Comparison of ENCODE assay signal across 9 mouse cellular contexts in genomic region chr12:76318282-76319212, GRCm38 (mm10). TPM values are rescaled to one million over a fixed set of nuclear protein-coding genes. Genes with fewer than 3 reads are reported as not detected.
DNase-seq lines count a peak whose midpoint lies in the region; ATAC-seq lines count a peak whose summit lies in the region.
"Had no signal": no experiment of that assay in that cellular context is flagged by ENCODE, and none has a peak within 500 bp of the region (broad histone marks: within the 10 kb centered on the region; RNA-seq: fewer than 3 reads in every experiment).

No protein-coding gene starts in this region.

- H3K4me3 ChIP-seq in midbrain, embryonic 10.5 days: no peak overlapping the region; the same call in 1 of the 2 replicates
- H3K4me3 ChIP-seq in midbrain, embryonic 14.5 days (replicated peaks; ENCODE audit: low read depth, low read length): no peak overlapping the region
- H3K4me3 ChIP-seq in stomach, embryonic 16.5 days (replicated peaks; ENCODE audit: low read length): no peak overlapping the region
- H3K4me3 ChIP-seq in forebrain, embryonic 15.5 days: no peak overlapping the region

- peaks cover 74% of the 10 kb centered on the region for H3K36me3 ChIP-seq in midbrain, embryonic 10.5 days
- peaks cover 30% of the 10 kb centered on the region for H3K36me3 ChIP-seq in midbrain, embryonic 14.5 days (ENCODE audit: control insufficient read depth, insufficient read depth, low read length)
- 0 out of 2 replicates have a peak, but pooled peaks cover 5% of the 10 kb centered on the region for H3K36me3 ChIP-seq in stomach, embryonic 16.5 days (ENCODE audit: control insufficient read depth, insufficient read depth, low read length)
- H3K36me3 ChIP-seq in forebrain, embryonic 15.5 days: peaks cover 6% of the 10 kb centered on the region; the same call in 1 of the 2 replicates

- H3K4me1 ChIP-seq in midbrain, embryonic 10.5 days: no peaks in the 10 kb centered on the region
- H3K4me1 ChIP-seq in midbrain, embryonic 14.5 days (ENCODE audit: control insufficient read depth, insufficient read depth, low read length): no peaks in the 10 kb centered on the region
- H3K4me1 ChIP-seq in stomach, embryonic 16.5 days (ENCODE audit: control insufficient read depth, insufficient read depth, low read length): peaks cover 10% of the 10 kb centered on the region; the same call in 1 of the 2 replicates
- no peaks in the 10 kb centered on the region for H3K4me1 ChIP-seq in forebrain, embryonic 15.5 days

- no peak overlapping the region for H3K4me2 ChIP-seq in midbrain, embryonic 14.5 days (ENCODE audit: low read length)
- 0 out of 2 replicates have a peak overlapping the region, but pooled peaks have one; percentile 9 for H3K4me2 ChIP-seq in stomach, embryonic 16.5 days (ENCODE audit: low read depth, low read length)
- H3K4me2 ChIP-seq in forebrain, embryonic 15.5 days (replicated peaks): no peak overlapping the region

- H3K27me3 ChIP-seq in midbrain, embryonic 10.5 days (ENCODE audit: low read depth, poor library complexity, severe bottlenecking): no peaks in the 10 kb centered on the region
- H3K27me3 ChIP-seq in midbrain, embryonic 14.5 days (ENCODE audit: control insufficient read depth, insufficient read depth, low read length): no peaks in the 10 kb centered on the region
- no peaks in the 10 kb centered on the region for H3K27me3 ChIP-seq in stomach, embryonic 16.5 days (ENCODE audit: control insufficient read depth, insufficient read depth, low read length)
- no peaks in the 10 kb centered on the region for H3K27me3 ChIP-seq in forebrain, embryonic 15.5 days

- 76% methylated on average over 9 of the region's 9 CpGs for WGBS in midbrain, embryonic 10.5 days
- WGBS in midbrain, embryonic 14.5 days: 80% methylated on average over 9 of the region's 9 CpGs
- WGBS in stomach, embryonic 16.5 days: 17% methylated on average over 9 of the region's 9 CpGs
- 75% methylated on average over 9 of the region's 9 CpGs for WGBS in forebrain, embryonic 15.5 days

- H3K27ac ChIP-seq in midbrain, embryonic 10.5 days (replicated peaks): peak overlapping the region; percentile 30
- H3K27ac ChIP-seq in midbrain, embryonic 14.5 days (replicated peaks; ENCODE audit: low read depth, low read length): no peak overlapping the region
- H3K27ac ChIP-seq in stomach, embryonic 16.5 days (ENCODE audit: low read length): peak overlapping the region; percentile 75
- no peak overlapping the region for H3K27ac ChIP-seq in forebrain, embryonic 15.5 days (replicated peaks)

- no peak overlapping the region for H3K9ac ChIP-seq in midbrain, embryonic 14.5 days (replicated peaks; ENCODE audit: low read length)
- H3K9ac ChIP-seq in stomach, embryonic 16.5 days (ENCODE audit: low read length): peak overlapping the region; percentile 23; the same call in 1 of the 2 replicates
- H3K9ac ChIP-seq in forebrain, embryonic 15.5 days (replicated peaks): no peak overlapping the region

- DNase-seq in midbrain, embryonic 10.5 days (ENCODE audit: low spot score): no peak
- DNase-seq in midbrain, embryonic 14.5 days: no peak
- DNase-seq in lung, postnatal 10 days: peak; percentile 55
- DNase-seq in thymus, postnatal 10 days (ENCODE audit: low spot score in 2 of 2): no peak
- DNase-seq: kidney, adult 18-20 months had no signal

- no peaks in the 10 kb centered on the region for H3K9me3 ChIP-seq in midbrain, embryonic 10.5 days (replicated peaks)
- H3K9me3 ChIP-seq in midbrain, embryonic 14.5 days (ENCODE audit: control insufficient read depth, low read length): no peaks in the 10 kb centered on the region
- H3K9me3 ChIP-seq in stomach, embryonic 16.5 days (replicated peaks; ENCODE audit: control insufficient read depth, low read length): no peaks in the 10 kb centered on the region
- no peaks in the 10 kb centered on the region for H3K9me3 ChIP-seq in forebrain, embryonic 15.5 days

- ATAC-seq in midbrain, embryonic 14.5 days (ENCODE audit: low FRiP score, low TSS enrichment): no peak
- peak; percentile 89 for ATAC-seq in erythroid progenitor cell, adult 5-6 weeks (replicated peaks; ENCODE audit: low FRiP score, poor library complexity, severe bottlenecking)
- peak; percentile 65 for ATAC-seq in stomach, embryonic 16.5 days (ENCODE audit: insufficient read depth, low FRiP score)
- no peak for ATAC-seq in CD4-positive, CD25-positive, alpha-beta regulatory T cell, adult 4 months
- no peak for ATAC-seq in forebrain, embryonic 15.5 days (replicated peaks)

RNA-seq across cellular contexts. Expression of gene Akap5, which starts 6.1 kb away (rescaled TPM):
- polyA plus RNA-seq in midbrain, embryonic 10.5 days (2016; fragmentation: Nextera tagmentation; extraction: Ambion mirVana): 2.5 and 4.7 TPM in 2 replicates
- 8.7 and 8.8 TPM in 2 replicates for polyA plus RNA-seq in midbrain, embryonic 14.5 days (2014; fragmentation: Nextera tagmentation; extraction: Ambion mirVana)
- not detected in 2 replicates for total RNA-seq in erythroid progenitor cell, adult 5-6 weeks (2015; ENCODE audit: low replicate concordance)
- total RNA-seq in erythroid progenitor cell, adult 5-6 weeks (2017; ENCODE audit: low replicate concordance): 0.26 TPM in 1 of 2 replicates, not detected in the other
- 4.8 TPM in 2 replicates for polyA plus RNA-seq in stomach, embryonic 16.5 days (2015; fragmentation: Nextera tagmentation; extraction: Ambion mirVana)
- polyA plus RNA-seq in CD4-positive, CD25-positive, alpha-beta regulatory T cell, adult 4 months (2017; shearing (Covaris generic)): 1 to 10 TPM; 3.3 to 3.8 TPM
- polyA plus RNA-seq in forebrain, embryonic 15.5 days (2015; fragmentation: Nextera tagmentation; extraction: Ambion mirVana): 7.3 and 7.4 TPM in 2 replicates

RNA-seq across cellular contexts. Expression of gene Zbtb25, which starts 50.9 kb away (rescaled TPM):
- polyA plus RNA-seq in midbrain, embryonic 10.5 days (2016; fragmentation: Nextera tagmentation; extraction: Ambion mirVana): 18.2 and 19.0 TPM in 2 replicates
- 17.0 and 18.2 TPM in 2 replicates for polyA plus RNA-seq in midbrain, embryonic 14.5 days (2014; fragmentation: Nextera tagmentation; extraction: Ambion mirVana)
- 11.9 and 43.6 TPM in 2 replicates for total RNA-seq in erythroid progenitor cell, adult 5-6 weeks (2015; ENCODE audit: low replicate concordance)
- 4.0 and 8.6 TPM in 2 replicates for total RNA-seq in erythroid progenitor cell, adult 5-6 weeks (2017; ENCODE audit: low replicate concordance)
- polyA plus RNA-seq in stomach, embryonic 16.5 days (2015; fragmentation: Nextera tagmentation; extraction: Ambion mirVana): 11.0 and 12.0 TPM in 2 replicates
- 10 to 100 TPM; 12.7 to 13.8 TPM for polyA plus RNA-seq in CD4-positive, CD25-positive, alpha-beta regulatory T cell, adult 4 months (2017; shearing (Covaris generic))
- 16.2 and 19.0 TPM in 2 replicates for polyA plus RNA-seq in forebrain, embryonic 15.5 days (2015; fragmentation: Nextera tagmentation; extraction: Ambion mirVana)

RNA-seq across cellular contexts. Expression of gene Zbtb1, which starts 51.5 kb away (rescaled TPM):
- 7.2 and 7.9 TPM in 2 replicates for polyA plus RNA-seq in midbrain, embryonic 10.5 days (2016; fragmentation: Nextera tagmentation; extraction: Ambion mirVana)
- polyA plus RNA-seq in midbrain, embryonic 14.5 days (2014; fragmentation: Nextera tagmentation; extraction: Ambion mirVana): 3.2 and 4.2 TPM in 2 replicates
- 9.7 and 10.9 TPM in 2 replicates for total RNA-seq in erythroid progenitor cell, adult 5-6 weeks (2015; ENCODE audit: low replicate concordance)
- total RNA-seq in erythroid progenitor cell, adult 5-6 weeks (2017; ENCODE audit: low replicate concordance): 8.6 and 9.5 TPM in 2 replicates
- 8.4 and 8.7 TPM in 2 replicates for polyA plus RNA-seq in stomach, embryonic 16.5 days (2015; fragmentation: Nextera tagmentation; extraction: Ambion mirVana)
- 10 to 100 TPM; 21.2 to 22.4 TPM for polyA plus RNA-seq in CD4-positive, CD25-positive, alpha-beta regulatory T cell, adult 4 months (2017; shearing (Covaris generic))
- 4.5 TPM in 2 replicates for polyA plus RNA-seq in forebrain, embryonic 15.5 days (2015; fragmentation: Nextera tagmentation; extraction: Ambion mirVana)

Comparison
In these comparisons a context has a peak if more than half of its experiments do, and no peak if none do; other contexts are left out.
1. H3K27ac ChIP-seq: peak in midbrain, embryonic 10.5 days (single experiment) and stomach, embryonic 16.5 days (single experiment); none in midbrain, embryonic 14.5 days (single experiment) and forebrain, embryonic 15.5 days (single experiment).
2. ATAC-seq: peak in erythroid progenitor cell, adult 5-6 weeks (single experiment) and stomach, embryonic 16.5 days (single experiment); none in midbrain, embryonic 14.5 days (single experiment), CD4-positive, CD25-positive, alpha-beta regulatory T cell, adult 4 months (single experiment) and forebrain, embryonic 15.5 days (single experiment).